Mouse (Mus musculus) urinary bladder, postnatal 0 days (tissue): ENCODE results near the gene Cdcp1. TPM values are rescaled to one million over a fixed set of nuclear protein-coding genes. Genes with fewer than 3 reads are reported as not detected.

Experiments
- polyA plus RNA-seq: library from polyadenylated mRNA; unstranded; fragments of >200 nt; fragmentation: Nextera tagmentation; extraction: Ambion mirVana; gene quantifications from 2 replicates; pipeline ENCODE4 v1.2.1, GENCODE M21; 2015

Cdcp1 gene
- 8.4 and 8.6 TPM in 2 replicates for polyA plus RNA-seq

GRCm38 (mm10) chr9:123215621-123216440, at the start of gene Cdcp1:
Gene Cdcp1 (minus strand): TSS chr9:123216038.

GRCm38 (mm10) chr9:123260611-123261021, 44.8 kb upstream of the Cdcp1 start, which contains the start of gene Tmem158:
Gene Tmem158 (minus strand): TSS chr9:123260764.

GRCm38 (mm10) chr9:123150241-123151020, 65.4 kb downstream of the Cdcp1 start, which contains the start of gene Clec3b:
Gene Clec3b (plus strand): TSS chr9:123150946.

Other genes starting within 250 kb of the Cdcp1 start
- 34.6 and 36.0 TPM in 2 replicates for gene Tmem42, start 194.7 kb downstream of the Cdcp1 start, polyA plus RNA-seq
- 0.18 and 0.24 TPM in 2 replicates for gene Tgm4, start 181.3 kb downstream of the Cdcp1 start, polyA plus RNA-seq
- 61.6 and 68.0 TPM in 2 replicates for gene Zdhhc3, start 102.8 kb downstream of the Cdcp1 start, polyA plus RNA-seq
- 61.2 and 63.7 TPM in 2 replicates for gene Exosc7, start 102.8 kb downstream of the Cdcp1 start, polyA plus RNA-seq
- gene Clec3b, start 65.1 kb downstream of the Cdcp1 start, polyA plus RNA-seq = 82.6 and 90.1 TPM in 2 replicates
- 50.9 and 57.6 TPM in 2 replicates for gene Tmem158, start 44.7 kb upstream of the Cdcp1 start, polyA plus RNA-seq
- 1,090 and 1,187 TPM in 2 replicates for gene Lars2, start 150.9 kb upstream of the Cdcp1 start, polyA plus RNA-seq